Mouse (Mus musculus): ENCODE measurements at regions not wholly inside any gene's neighbourhood (a gene's known extent, or its start where the extent isn't known, plus 50 kb on each side); places are given as distances from the start of the nearest gene placed in this dataset.

- H3K27me3 ChIP-seq (ENCODE audit: control insufficient read depth, insufficient read depth, low read length), result no peaks in the 10 kb centered on the region
- no peak for TF ChIP-seq POLR2A (IDR thresholded peaks at IDR 0.05; ENCODE audit: borderline replicate concordance, extremely low read depth, insufficient read depth, insufficient read length)
- no peak overlapping the region for H3K9ac ChIP-seq (ENCODE audit: low read depth, low read length, severe bottlenecking)
- no peak overlapping the region for H3K4me2 ChIP-seq (replicated peaks; ENCODE audit: low read depth, low read length, severe bottlenecking)
- no peaks in the 10 kb centered on the region for H3K9me3 ChIP-seq (ENCODE audit: control insufficient read depth, low read length)
- H3K4me3 ChIP-seq (replicated peaks; ENCODE audit: low read length), result no peak overlapping the region
- H3K4me1 ChIP-seq (ENCODE audit: control insufficient read depth, insufficient read depth, low read length), result no peaks in the 10 kb centered on the region
- H3K36me3 ChIP-seq (ENCODE audit: control insufficient read depth, insufficient read depth, low read length), result no peaks in the 10 kb centered on the region
- WGBS, result 85% methylated on average over 1 of the region's 1 CpGs
- H3K27ac ChIP-seq (replicated peaks; ENCODE audit: low read depth, low read length), result no peak overlapping the region
- no peak for ATAC-seq (ENCODE audit: low FRiP score, low read depth)
- no peak for DNase-seq (ENCODE audit: low spot score)
These were observed 2580.9 kb downstream of the Gm37988 start for GRCm38 (mm10) chr1:7388627-7389026.

DNA sequence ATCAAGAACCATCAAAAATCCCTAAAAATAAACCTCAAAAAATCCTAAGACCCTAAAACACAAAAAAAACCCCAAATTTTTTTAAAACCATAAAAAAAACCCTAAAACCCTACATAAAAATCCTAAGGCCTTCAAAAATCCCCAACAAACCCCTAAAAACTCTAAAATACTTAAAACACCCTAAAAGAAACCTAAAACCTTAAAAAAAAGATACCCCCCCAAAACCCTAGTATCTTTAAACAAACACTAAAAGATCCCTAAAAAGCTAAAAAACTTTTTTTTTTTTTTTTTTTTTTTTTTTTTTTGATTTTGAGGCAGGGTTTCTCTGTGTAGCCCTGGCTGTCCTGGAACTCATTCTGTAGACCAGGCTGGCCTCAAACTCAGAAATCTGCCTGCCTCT is 2585.8 kb downstream of the Gm37988 start:
- no peak for TF ChIP-seq POLR2A (IDR thresholded peaks at IDR 0.05; ENCODE audit: borderline replicate concordance, extremely low read depth, insufficient read depth, insufficient read length)
- Histone ChIP-seq H3K27me3 (ENCODE audit: control insufficient read depth, insufficient read depth, low read length) (no peaks in the 10 kb centered on the region), H3K9me3 (ENCODE audit: control insufficient read depth, low read length) (no peaks in the 10 kb centered on the region), H3K4me2 (replicated peaks; ENCODE audit: low read depth, low read length, severe bottlenecking) (no peak overlapping the region), H3K4me1 (ENCODE audit: control insufficient read depth, insufficient read depth, low read length) (no peaks in the 10 kb centered on the region), H3K9ac (ENCODE audit: low read depth, low read length, severe bottlenecking) (no peak overlapping the region), H3K4me3 (replicated peaks; ENCODE audit: low read length) (no peak overlapping the region), H3K36me3 (ENCODE audit: control insufficient read depth, insufficient read depth, low read length) (no peaks in the 10 kb centered on the region), H3K27ac (replicated peaks; ENCODE audit: low read depth, low read length) (no peak overlapping the region)
- DNase-seq (ENCODE audit: low spot score) (no peak), ATAC-seq (ENCODE audit: low FRiP score, low read depth) (no peak)

- over 99% methylated on average over 6 of the region's 6 CpGs for WGBS
- Histone ChIP-seq H3K36me3 (ENCODE audit: control insufficient read depth, insufficient read depth, low read length) (no peaks in the 10 kb centered on the region), H3K27me3 (ENCODE audit: control insufficient read depth, insufficient read depth, low read length) (no peaks in the 10 kb centered on the region), H3K4me2 (replicated peaks; ENCODE audit: low read depth, low read length, severe bottlenecking) (no peak overlapping the region), H3K4me3 (replicated peaks; ENCODE audit: low read length) (no peak overlapping the region), H3K9me3 (ENCODE audit: control insufficient read depth, low read length) (no peaks in the 10 kb centered on the region), H3K9ac (ENCODE audit: low read depth, low read length, severe bottlenecking) (no peak overlapping the region), H3K4me1 (ENCODE audit: control insufficient read depth, insufficient read depth, low read length) (no peaks in the 10 kb centered on the region), H3K27ac (replicated peaks; ENCODE audit: low read depth, low read length) (no peak overlapping the region)
- ATAC-seq (ENCODE audit: low FRiP score, low read depth) (no peak), DNase-seq (ENCODE audit: low spot score) (no peak)
- TF ChIP-seq POLR2A (IDR thresholded peaks at IDR 0.05; ENCODE audit: borderline replicate concordance, extremely low read depth, insufficient read depth, insufficient read length), result no peak
These were observed 2586.5 kb downstream of the Gm37988 start for GRCm38 (mm10) chr1:7394161-7394560.

DNA sequence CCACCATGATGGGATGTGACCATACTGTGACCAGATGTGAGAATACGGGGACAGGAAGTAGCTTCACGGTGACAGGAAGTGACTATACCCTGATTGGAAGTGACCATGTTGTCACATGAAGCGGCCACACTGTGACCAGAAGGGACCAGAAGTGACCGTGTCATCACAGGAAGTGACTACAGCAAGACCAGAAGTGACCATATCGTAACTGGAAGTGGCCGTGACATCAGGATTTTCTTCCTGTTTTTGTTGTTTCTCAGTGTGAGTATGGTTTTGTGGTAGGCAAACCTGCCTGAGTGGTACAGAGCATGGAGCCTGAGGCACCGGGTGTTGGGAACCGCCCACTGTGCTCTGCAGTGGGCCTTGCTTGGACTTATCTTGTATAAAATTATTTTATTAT is 2587.8 kb downstream of the Gm37988 start:
- H3K27ac ChIP-seq (replicated peaks; ENCODE audit: low read depth, low read length), result no peak overlapping the region
- no peak for DNase-seq (ENCODE audit: low spot score)
- H3K9ac ChIP-seq (ENCODE audit: low read depth, low read length, severe bottlenecking), result no peak overlapping the region
- H3K4me1 ChIP-seq (ENCODE audit: control insufficient read depth, insufficient read depth, low read length), result no peaks in the 10 kb centered on the region
- 91% methylated on average over 8 of the region's 8 CpGs for WGBS
- TF ChIP-seq POLR2A (IDR thresholded peaks at IDR 0.05; ENCODE audit: borderline replicate concordance, extremely low read depth, insufficient read depth, insufficient read length), result no peak
- no peaks in the 10 kb centered on the region for H3K9me3 ChIP-seq (ENCODE audit: control insufficient read depth, low read length)
- no peaks in the 10 kb centered on the region for H3K27me3 ChIP-seq (ENCODE audit: control insufficient read depth, insufficient read depth, low read length)
- H3K4me3 ChIP-seq (replicated peaks; ENCODE audit: low read length), result no peak overlapping the region
- no peak overlapping the region for H3K4me2 ChIP-seq (replicated peaks; ENCODE audit: low read depth, low read length, severe bottlenecking)
- no peak for ATAC-seq (ENCODE audit: low FRiP score, low read depth)
- H3K36me3 ChIP-seq (ENCODE audit: control insufficient read depth, insufficient read depth, low read length), result no peaks in the 10 kb centered on the region

GRCm38 (mm10) chr1:7396867-7397806 is 2589.4 kb downstream of the Gm37988 start:
- Histone ChIP-seq H3K27ac (replicated peaks; ENCODE audit: low read depth, low read length) (0 out of 2 replicates have a peak overlapping the region, but pooled peaks have one; percentile 53), H3K4me3 (replicated peaks; ENCODE audit: low read length) (peak overlapping the region; percentile 62), H3K9ac (ENCODE audit: low read depth, low read length, severe bottlenecking) (peak overlapping the region; percentile 40; the same call in 1 of the 2 replicates), H3K4me2 (replicated peaks; ENCODE audit: low read depth, low read length, severe bottlenecking) (peak overlapping the region; percentile 42), H3K9me3 (ENCODE audit: control insufficient read depth, low read length) (no peaks in the 10 kb centered on the region), H3K4me1 (ENCODE audit: control insufficient read depth, insufficient read depth, low read length) (no peaks in the 10 kb centered on the region), H3K27me3 (ENCODE audit: control insufficient read depth, insufficient read depth, low read length) (no peaks in the 10 kb centered on the region), H3K36me3 (ENCODE audit: control insufficient read depth, insufficient read depth, low read length) (no peaks in the 10 kb centered on the region)
- DNase-seq (ENCODE audit: low spot score), result peak; percentile 88
- TF ChIP-seq POLR2A (IDR thresholded peaks at IDR 0.05; ENCODE audit: borderline replicate concordance, extremely low read depth, insufficient read depth, insufficient read length), result no peak
- ATAC-seq (ENCODE audit: low FRiP score, low read depth), result peak; percentile 87
- whole genome bisulfite sequencing, result 17% methylated on average over 26 of the region's 26 CpGs

Measured in limb, embryonic 14.5 days (tissue).